Mouse (Mus musculus): ENCODE data around the gene Imp4. TPM values are rescaled to one million over a fixed set of nuclear protein-coding genes. Genes with fewer than 3 reads are reported as not detected.
"Not testable (repeated sequence)": the region's sequence is repeated elsewhere in the genome, so short reads cannot be mapped to it uniquely, and the experiment has no call there.

The Imp4 gene
- total RNA-seq (2015) (53.6 and 69.7 TPM in 2 replicates), total RNA-seq (2017) (29.5 and 32.1 TPM in 2 replicates)

DNA sequence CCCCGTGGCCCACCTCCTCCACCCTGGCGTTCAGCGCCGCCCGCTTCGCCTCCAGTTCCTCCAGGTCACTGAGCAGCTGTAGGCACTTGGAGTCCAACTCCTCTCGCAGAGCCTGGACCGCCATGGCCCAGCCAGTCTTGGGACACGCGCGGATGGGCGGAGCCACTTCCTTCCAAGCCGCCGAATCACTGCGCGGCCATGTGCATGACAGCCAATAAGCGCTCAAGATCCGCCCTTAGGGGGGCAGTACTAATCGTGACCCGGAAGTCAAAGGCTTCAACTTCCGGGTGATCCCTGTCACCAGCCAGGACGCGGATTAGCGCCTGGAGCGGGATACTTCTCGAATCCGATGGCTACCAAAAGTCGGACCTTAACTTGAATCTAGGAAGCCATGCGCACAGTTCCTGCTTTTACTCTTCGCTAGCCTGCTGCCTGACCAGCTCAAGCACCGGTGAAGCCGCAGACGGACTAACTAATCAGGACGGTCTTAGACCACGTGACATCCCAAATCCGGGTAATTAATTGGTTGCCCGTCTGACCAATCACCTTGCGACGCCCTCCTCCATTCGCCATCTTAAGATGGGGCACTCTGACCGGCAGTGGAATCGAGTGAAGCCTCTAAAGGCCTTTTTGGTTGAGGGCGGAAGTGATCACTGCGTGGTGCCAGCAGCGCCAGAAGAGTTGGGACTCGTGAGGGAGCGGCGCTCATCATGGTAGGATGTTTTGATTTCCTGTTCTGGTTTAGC lies at the start of gene Imp4, which contains the start of gene Ccdc115:
Gene Imp4 (plus strand): TSS at position 637 of the 746 bp plus-strand sequence.
Gene Ccdc115 (minus strand): TSS at position 458 of the 746 bp plus-strand sequence.
- peak; percentile 82 for ATAC-seq (replicated peaks; ENCODE audit: poor library complexity)

DNA sequence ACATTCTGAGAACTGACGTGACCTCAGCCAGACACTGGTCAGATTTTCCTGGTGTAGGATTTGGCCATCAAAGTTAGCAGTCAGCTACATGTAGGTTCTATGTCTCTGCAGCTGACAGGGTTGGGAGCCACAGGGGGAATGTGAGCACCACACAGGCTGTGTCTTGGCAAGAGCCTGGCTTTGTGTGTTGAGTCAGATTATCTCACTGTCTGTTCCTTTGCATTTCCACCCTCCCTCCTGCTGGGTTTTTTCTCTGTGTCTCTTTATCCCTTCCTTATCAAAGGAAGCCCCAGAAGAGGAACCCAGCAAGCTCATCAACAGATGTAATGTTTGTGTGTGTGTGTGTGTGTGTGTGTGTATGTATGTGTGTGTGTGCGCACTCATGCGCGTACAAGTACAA lies 43.3 kb upstream of the Imp4 start:
- 0 out of 2 replicates have a peak, but pooled peaks have one; percentile 17 for ATAC-seq (replicated peaks; ENCODE audit: poor library complexity)

GRCm38 (mm10) chr1:34399182-34399953 lies 40.3 kb upstream of the Imp4 start:
- no peak for ATAC-seq (replicated peaks; ENCODE audit: poor library complexity)

DNA sequence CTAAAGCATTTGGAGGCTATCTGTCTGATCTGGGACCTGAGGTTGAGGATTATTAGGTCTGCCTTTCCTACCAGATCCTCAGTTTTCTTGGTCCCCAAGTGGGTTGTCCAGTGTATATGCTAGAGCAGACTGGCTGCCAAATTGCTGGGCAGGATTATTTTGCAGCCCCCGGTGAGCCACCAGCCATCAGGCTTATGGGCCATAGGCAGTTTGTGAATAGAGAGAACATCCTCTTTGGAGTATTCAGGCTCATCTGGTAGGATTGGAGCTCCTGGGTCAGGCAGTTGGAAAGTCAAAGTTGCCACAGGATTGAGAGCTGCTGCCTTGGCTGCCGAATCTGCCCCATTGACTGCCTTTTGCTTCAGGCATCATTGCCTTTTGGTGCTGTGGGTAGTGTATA lies 11.2 kb upstream of the Imp4 start:
- no peak for ATAC-seq (replicated peaks; ENCODE audit: poor library complexity)

- no peak for ATAC-seq (replicated peaks; ENCODE audit: poor library complexity)
These were observed 10.4 kb upstream of the Imp4 start for GRCm38 (mm10) chr1:34429281-34429680.

DNA sequence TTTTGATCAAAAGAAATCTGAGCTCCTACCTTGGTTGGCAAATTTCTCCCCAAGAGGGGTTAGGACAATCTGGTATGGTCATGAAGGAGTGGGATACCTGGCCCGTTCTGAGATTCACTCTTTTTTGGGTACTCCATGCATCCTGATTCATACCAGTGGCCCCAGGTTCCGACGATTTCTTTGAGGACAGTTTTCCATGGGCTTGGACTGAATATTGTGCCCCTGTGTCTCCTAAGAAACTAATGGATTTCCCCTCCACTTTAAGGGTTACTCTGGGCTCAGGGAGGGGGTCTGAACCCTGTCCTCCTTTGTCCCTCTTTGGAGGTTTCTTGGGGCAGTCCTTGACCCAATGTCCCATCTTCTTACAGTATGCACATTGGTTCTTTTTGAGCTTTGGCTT lies 8.7 kb upstream of the Imp4 start:
- no peak for ATAC-seq (replicated peaks; ENCODE audit: poor library complexity)

- ATAC-seq (replicated peaks; ENCODE audit: poor library complexity), result no peak
These were observed 8.2 kb upstream of the Imp4 start for GRCm38 (mm10) chr1:34431431-34431830.

DNA sequence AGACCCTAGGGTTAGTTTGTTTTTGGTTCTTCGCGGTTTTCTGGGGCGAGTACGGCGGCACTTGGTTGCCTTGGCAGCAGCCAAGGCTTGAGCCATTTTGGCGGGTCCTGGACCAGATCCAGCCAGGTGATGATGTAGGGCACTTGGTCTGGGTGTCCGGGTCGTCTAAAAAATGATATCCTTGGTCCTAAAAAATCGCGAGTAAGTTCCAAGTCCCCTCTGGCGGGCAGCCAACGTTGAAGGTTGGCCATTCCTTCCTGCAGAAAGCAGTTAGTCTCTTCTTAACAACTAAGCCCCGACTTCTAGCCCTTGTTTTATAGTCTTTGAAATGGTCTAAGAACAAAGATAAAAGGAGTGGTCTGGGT lies 7.3 kb upstream of the Imp4 start:
- no peak for ATAC-seq (replicated peaks; ENCODE audit: poor library complexity)

- peak; percentile 68 for ATAC-seq (replicated peaks; ENCODE audit: poor library complexity)
These were observed 6.7 kb upstream of the Imp4 start for GRCm38 (mm10) chr1:34432776-34433481.

- ATAC-seq (replicated peaks; ENCODE audit: poor library complexity), result peak; percentile 15; the same call in 1 of the 2 replicates
These were observed 5.6 kb upstream of the Imp4 start for GRCm38 (mm10) chr1:34433891-34434521.

- ATAC-seq (replicated peaks; ENCODE audit: poor library complexity), result peak; percentile 32
These were observed 4.9 kb upstream of the Imp4 start for GRCm38 (mm10) chr1:34434660-34435160.

DNA sequence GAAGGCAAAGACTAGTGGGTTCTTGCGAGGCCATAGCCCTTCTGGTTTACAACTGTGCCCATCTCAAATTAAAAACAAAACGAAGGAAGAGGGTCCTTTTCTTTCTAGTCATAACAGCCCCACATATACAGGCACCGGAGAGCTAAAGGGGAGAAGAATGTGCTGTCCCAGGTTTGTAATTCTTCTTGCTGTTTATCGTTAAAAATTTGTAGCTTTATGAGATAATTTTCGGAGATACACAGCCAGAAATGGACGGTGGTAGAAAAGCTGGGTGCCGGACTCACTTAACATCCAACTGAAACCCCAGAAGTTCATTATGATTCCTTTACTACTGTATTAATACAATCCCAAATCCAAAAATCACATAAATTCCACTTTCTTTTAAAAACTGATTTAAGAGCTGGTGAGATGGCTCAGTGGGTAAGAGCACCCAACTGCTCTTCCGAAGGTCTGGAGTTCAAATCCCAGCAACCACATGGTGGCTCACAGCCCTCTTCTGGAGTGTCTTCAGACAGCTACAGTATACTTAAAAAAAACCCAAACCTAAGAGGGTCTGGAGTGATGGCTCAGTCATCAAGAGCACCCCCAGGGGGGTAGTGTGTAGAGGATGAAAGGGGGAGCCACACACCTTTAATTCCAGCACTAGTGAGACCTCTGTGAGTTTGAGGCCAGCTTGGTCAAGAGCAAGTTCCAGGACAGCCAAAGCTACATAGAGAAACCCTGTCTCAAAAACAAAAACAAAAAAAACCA lies 4.1 kb upstream of the Imp4 start:
- ATAC-seq (replicated peaks; ENCODE audit: poor library complexity), result no peak

DNA sequence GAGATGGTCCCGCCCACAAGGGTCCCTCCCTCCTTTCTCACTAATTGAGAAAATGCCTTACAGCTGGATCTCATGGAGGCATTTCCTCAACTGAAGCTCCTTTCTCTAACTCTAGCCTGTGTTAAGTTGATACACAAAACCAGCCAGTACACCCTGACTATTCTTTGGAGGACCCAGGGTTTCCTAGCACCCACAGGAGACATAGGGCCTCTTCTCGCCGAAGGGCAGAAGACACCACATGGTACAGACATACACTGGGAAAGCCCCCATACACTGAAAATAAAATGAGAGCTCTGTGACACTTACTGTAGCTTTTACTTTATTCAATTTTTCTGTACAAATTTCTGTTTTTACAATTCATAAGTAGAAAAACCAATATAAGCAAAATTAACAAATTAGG lies 3.3 kb upstream of the Imp4 start:
- ATAC-seq (replicated peaks; ENCODE audit: poor library complexity), result no peak

DNA sequence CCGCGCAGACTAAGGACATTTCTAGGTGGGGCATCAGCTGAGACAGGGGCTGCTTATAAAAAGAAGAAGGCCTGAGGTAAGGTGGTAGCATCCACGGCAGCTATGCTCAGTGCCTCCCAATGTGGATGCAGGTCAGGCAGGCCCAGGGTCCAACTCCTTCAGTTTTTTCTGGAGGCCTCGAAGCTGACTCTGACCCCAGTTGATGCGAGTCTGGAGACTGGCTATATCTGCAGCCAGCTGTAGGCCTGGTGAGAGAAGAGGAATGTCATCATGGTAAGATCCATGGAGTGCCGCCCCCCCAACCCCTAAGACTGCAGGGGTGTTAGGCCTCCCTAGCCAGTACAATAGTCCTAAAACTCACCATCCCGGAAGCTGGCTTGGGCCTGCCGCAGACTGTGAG lies 2.3 kb upstream of the Imp4 start:
- not testable (repeated sequence) for ATAC-seq (replicated peaks; ENCODE audit: poor library complexity)

DNA sequence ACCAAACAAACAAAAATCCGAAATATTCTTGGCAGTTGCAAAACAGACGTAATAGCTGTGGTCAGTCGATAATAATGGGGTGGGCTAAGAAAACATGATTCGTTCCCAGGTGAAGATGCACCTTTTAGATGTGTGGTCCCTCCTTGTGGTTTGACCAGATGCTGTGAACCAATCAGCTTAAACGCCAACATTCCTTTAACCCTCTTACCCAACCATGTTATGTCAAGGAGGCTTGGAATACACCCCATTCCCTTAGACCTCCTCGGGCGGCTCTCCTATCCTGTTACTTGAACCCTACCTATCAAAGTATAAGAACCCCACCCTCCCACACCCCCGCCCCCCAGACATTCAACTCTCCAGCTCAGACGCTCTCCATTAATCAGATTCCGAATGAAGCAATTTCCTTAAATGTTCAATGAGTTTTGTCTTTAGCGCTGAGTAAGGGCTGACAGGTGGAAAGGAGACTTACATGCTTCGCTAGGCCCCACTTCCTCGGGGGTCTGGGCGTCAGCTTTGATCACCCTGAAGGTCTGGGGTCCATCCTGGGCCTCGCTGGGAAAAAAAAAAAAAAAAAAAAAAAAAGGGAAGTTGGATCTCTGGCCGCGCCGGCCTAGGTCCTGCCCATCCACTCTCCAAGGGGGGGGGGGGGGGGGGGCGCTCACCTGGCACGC lies 1.1 kb upstream of the Imp4 start:
- no peak for ATAC-seq (replicated peaks; ENCODE audit: poor library complexity)

- peak; percentile 26 for ATAC-seq (replicated peaks; ENCODE audit: poor library complexity)
These were observed 445 bp downstream of the Imp4 start for GRCm38 (mm10) chr1:34439961-34440630.

GRCm38 (mm10) chr1:34443124-34443523 lies 3.5 kb downstream of the Imp4 start:
- no peak for ATAC-seq (replicated peaks; ENCODE audit: poor library complexity)

DNA sequence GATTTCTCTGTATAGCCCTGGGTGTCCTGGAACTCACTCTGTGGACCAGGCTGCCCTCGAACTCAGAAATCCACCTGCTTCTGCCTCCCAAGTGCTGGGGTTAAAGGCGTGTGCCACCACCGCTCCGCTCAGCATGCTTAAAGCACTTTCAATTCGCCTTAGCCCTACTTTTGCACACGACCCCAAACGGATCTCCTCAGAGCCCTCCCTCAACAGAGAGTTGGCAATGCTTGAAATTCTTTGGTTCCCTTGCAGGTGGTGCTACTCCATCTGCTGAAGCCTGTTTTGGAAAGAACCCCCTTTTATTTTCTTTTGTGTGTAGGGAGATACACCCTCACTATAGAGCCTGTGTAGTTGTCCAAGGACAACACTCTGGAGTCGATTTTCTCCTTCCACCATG lies 18.8 kb downstream of the Imp4 start:
- ATAC-seq (replicated peaks; ENCODE audit: poor library complexity), result no peak

Measured in megakaryocyte progenitor cell, adult 5-6 weeks (primary cell).